Mouse (Mus musculus) limb, embryonic 15.5 days (tissue): ENCODE results near the gene B3galnt1. TPM values are rescaled to one million over a fixed set of nuclear protein-coding genes. Genes with fewer than 3 reads are reported as not detected.

Source experiments
- ATAC-seq: fragments of 200-750 bp; cut with Nextera tagmentation; 2 replicates; pipeline ENCODE4 v1.8.0; 2017; ENCODE audit warnings: low read depth, moderate TSS enrichment; ENCODE audit not compliant: insufficient number of reproducible peaks, low FRiP score, low TSS enrichment
- H3K27ac ChIP-seq: fragments of 300-500 bp; sonication (generic); 2 replicates; pipeline ENCODE4 v1.5.1; 2015; ENCODE audit warnings: moderate library complexity, mild to moderate bottlenecking, inconsistent platforms
- H3K27me3 ChIP-seq: fragments of 300-500 bp; sonication (generic); 2 replicates; pipeline ENCODE4 v1.6.1; 2015; ENCODE audit warnings: inconsistent platforms
- H3K36me3 ChIP-seq: fragments of 300-500 bp; sonication (generic); 2 replicates; pipeline ENCODE4 v1.6.1; 2015; ENCODE audit warnings: inconsistent platforms
- H3K4me1 ChIP-seq: fragments of 300-500 bp; sonication (generic); 2 replicates; pipeline ENCODE4 v1.6.1; 2015; ENCODE audit warnings: inconsistent platforms
- H3K4me2 ChIP-seq: fragments of 300-500 bp; sonication (generic); 2 replicates; pipeline ENCODE4 v1.6.1; 2015; ENCODE audit warnings: mild to moderate bottlenecking, inconsistent platforms
- H3K4me3 ChIP-seq: fragments of 300-500 bp; sonication (generic); 2 replicates; pipeline ENCODE4 v1.5.1; 2015; ENCODE audit warnings: mild to moderate bottlenecking, inconsistent platforms
- H3K9ac ChIP-seq: fragments of 300-500 bp; sonication (generic); 2 replicates; pipeline ENCODE4 v1.6.1; 2015; ENCODE audit warnings: inconsistent platforms
- H3K9me3 ChIP-seq: fragments of 300-500 bp; sonication (generic); 2 replicates; pipeline ENCODE4 v1.6.1; 2016; ENCODE audit warnings: inconsistent platforms
- WGBS: fragments of 180-500 bp; shearing (Covaris S2); methylation state at CpG from one replicate; pipeline ENCODE4 v1.1.7; 2015; 5-methylcytosine and 5-hydroxymethylcytosine counted together
- polyA plus RNA-seq: library from polyadenylated mRNA; unstranded; fragments of >200 nt; fragmentation: Nextera tagmentation; extraction: Ambion mirVana; gene quantifications from 2 replicates; pipeline ENCODE4 v1.2.1, GENCODE M21; 2015

Gene B3galnt1
- polyA plus RNA-seq, 1 experiment from 2014 or later, result 48.5 TPM

DNA sequence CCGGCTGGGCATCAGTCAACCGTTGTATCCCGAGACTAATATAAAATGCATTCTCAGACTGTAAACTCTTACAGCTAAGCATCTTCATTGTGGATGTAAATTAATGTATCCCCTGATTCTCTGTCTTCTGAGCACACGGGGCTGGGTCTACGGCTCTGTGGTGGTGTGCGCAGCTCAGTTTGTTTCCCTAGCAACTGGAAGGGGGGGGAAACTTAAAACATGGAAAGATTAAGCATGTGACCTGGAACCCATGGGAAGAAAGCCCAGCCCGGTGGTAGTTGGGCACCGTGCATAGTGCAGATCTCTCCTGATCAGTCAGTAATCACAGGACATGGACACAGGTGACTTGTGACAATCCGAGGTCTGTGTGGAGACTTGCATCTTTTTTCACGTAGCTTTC lies 63.3 kb downstream of the B3galnt1 start:
- no peak for ATAC-seq
- Histone ChIP-seq H3K9me3 (no peaks in the 10 kb centered on the region), H3K36me3 (no peaks in the 10 kb centered on the region), H3K4me2 (no peak overlapping the region), H3K4me3 (no peak overlapping the region), H3K4me1 (peaks cover 22% of the 10 kb centered on the region), H3K27ac (no peak overlapping the region), H3K9ac (no peak overlapping the region), H3K27me3 (no peaks in the 10 kb centered on the region)
- 84% methylated on average over 10 of the region's 10 CpGs for WGBS

DNA sequence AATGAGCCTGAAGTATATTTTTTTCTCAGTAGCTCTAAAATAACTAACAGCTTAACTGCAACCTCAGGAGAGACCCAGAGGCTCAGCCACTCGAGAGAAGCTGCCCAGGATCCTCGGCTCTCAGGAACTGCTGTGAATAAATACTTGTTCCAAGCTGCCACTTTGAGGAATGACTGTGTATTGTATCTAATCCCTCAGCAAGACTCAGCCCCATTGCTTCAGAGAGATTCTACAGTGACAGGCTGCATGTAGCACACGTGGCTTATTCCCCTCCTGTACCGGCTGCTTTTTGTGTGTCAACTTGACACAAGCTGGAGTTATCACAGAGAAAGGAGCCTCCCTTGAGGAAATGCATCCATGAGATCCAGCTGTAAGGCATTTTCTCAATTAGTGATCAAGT lies 66.1 kb downstream of the B3galnt1 start:
- WGBS, result 69% methylated on average over 4 of the region's 4 CpGs
- ATAC-seq, result no peak
- H3K36me3 ChIP-seq, result no peaks in the 10 kb centered on the region

DNA sequence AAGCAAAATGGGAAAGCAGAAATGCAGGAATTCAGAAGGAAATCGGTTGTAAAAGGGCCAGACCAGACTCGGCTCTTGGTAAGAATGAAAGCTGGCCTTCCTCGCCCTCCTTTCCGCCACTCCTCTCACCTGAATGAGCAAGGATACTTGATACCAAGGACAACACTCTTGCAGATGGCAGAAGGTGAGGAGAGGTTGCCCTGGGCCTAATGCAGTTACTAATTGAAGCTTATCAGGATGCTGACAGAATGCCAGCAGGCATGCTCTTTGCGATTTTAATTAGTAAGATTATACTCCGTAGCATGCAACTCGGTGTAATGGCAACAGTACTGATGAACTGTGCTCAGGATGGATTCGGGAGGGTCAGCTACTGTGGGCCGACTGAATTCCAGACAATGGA lies 67.2 kb downstream of the B3galnt1 start:
- H3K9ac ChIP-seq, result no peak overlapping the region
- 77% methylated on average over 9 of the region's 9 CpGs for WGBS
- no peaks in the 10 kb centered on the region for H3K36me3 ChIP-seq
- no peaks in the 10 kb centered on the region for H3K27me3 ChIP-seq
- no peaks in the 10 kb centered on the region for H3K9me3 ChIP-seq
- no peak for ATAC-seq
- no peak overlapping the region for H3K4me3 ChIP-seq
- peaks cover 10% of the 10 kb centered on the region for H3K4me1 ChIP-seq
- H3K4me2 ChIP-seq, result no peak overlapping the region
- H3K27ac ChIP-seq, result no peak overlapping the region

More for the DNA sequence above, 66.1 kb downstream of the B3galnt1 start:
- H3K4me2 ChIP-seq, result no peak overlapping the region
- no peaks in the 10 kb centered on the region for H3K27me3 ChIP-seq
- no peak overlapping the region for H3K9ac ChIP-seq
- H3K4me3 ChIP-seq, result no peak overlapping the region
- peaks cover 19% of the 10 kb centered on the region for H3K4me1 ChIP-seq
- no peaks in the 10 kb centered on the region for H3K9me3 ChIP-seq
- H3K27ac ChIP-seq, result no peak overlapping the region

DNA sequence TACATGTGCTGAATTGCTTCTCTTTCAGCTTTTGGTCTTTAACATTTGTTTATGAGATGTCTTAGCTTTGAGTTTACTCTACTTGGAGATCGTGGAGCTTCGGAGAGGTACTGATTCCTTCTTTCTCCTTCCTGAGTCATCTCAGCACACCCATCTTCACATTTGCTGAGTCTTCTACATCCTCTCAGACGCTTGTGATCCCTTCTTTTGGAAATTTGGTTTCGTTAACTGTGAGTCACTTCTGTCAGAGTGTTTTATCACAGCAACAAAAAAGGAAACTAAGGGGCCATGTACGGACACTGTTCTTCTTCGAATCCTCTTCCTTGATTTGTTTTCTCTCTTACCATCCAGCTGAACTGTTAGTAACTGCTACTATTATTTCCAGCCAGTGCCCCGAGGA lies 69.2 kb downstream of the B3galnt1 start:
- Histone ChIP-seq H3K4me3 (no peak overlapping the region), H3K9ac (no peak overlapping the region), H3K4me1 (peaks cover 6% of the 10 kb centered on the region; the same call in 1 of the 2 replicates), H3K27ac (no peak overlapping the region), H3K27me3 (no peaks in the 10 kb centered on the region), H3K4me2 (no peak overlapping the region), H3K36me3 (no peaks in the 10 kb centered on the region), H3K9me3 (no peaks in the 10 kb centered on the region)
- ATAC-seq, result no peak
- 72% methylated on average over 7 of the region's 7 CpGs for WGBS

DNA sequence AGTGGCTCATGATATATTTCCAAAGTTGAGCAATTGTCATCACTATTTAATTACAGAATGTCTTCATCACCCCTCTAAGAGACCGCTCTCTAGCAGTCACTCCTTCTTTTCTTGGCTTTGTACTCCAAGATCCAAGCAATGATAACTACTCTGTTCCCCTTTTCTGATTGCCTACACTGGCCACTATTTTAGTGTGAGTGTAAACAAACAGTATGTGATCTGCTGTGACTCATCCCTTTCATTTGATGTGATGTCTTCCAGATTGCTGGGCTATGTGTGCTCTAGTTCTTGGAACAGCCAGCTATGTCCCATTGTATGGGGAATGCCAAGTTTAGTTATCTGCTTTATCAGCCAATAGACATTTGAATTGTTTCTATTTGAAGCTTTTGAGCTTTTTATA lies 71.4 kb downstream of the B3galnt1 start:
- 66% methylated on average over 1 of the region's 1 CpGs for WGBS

DNA sequence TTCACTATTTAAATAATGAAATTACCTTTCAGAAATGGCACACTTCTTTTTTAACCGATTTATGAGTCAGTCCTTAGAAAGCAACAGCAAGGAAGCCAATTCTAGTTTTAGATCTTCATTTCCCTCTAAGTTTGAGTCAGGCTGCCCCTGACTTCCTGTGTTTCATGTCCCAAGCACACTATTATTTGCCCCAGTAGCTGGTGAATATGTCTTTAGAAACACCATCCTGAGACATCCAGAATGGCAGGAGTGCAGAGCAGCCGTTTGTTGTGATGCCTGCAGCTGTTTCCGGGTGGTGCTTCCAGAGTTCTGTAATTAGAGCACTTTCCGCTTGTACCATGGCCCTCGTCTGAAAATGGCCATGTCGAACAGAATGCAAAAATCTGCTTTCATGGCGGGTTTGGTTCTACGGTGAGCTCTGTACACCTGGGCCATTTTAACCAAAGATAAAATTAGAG lies 73.7 kb downstream of the B3galnt1 start:
- Histone ChIP-seq H3K27ac (peak overlapping the region; percentile 59; the same call in 1 of the 2 replicates), H3K9ac (no peak overlapping the region), H3K27me3 (no peaks in the 10 kb centered on the region), H3K4me2 (no peak overlapping the region), H3K36me3 (no peaks in the 10 kb centered on the region), H3K9me3 (no peaks in the 10 kb centered on the region), H3K4me1 (peaks cover 15% of the 10 kb centered on the region), H3K4me3 (no peak overlapping the region)
- ATAC-seq, result no peak
- WGBS, result 36% methylated on average over 8 of the region's 8 CpGs

More for the DNA sequence above, 71.4 kb downstream of the B3galnt1 start:
- Histone ChIP-seq H3K36me3 (no peaks in the 10 kb centered on the region), H3K4me3 (no peak overlapping the region), H3K27me3 (no peaks in the 10 kb centered on the region), H3K27ac (no peak overlapping the region), H3K9me3 (no peaks in the 10 kb centered on the region), H3K4me2 (no peak overlapping the region), H3K9ac (no peak overlapping the region), H3K4me1 (peaks cover 9% of the 10 kb centered on the region; the same call in 1 of the 2 replicates)
- ATAC-seq, result no peak

- peak overlapping the region; percentile 59; the same call in 1 of the 2 replicates for H3K27ac ChIP-seq
- 50% methylated on average over 8 of the region's 8 CpGs for WGBS
- no peak overlapping the region for H3K4me2 ChIP-seq
- H3K4me1 ChIP-seq, result peaks cover 21% of the 10 kb centered on the region
- ATAC-seq, result no peak
- H3K9ac ChIP-seq, result no peak overlapping the region
- H3K9me3 ChIP-seq, result no peaks in the 10 kb centered on the region
- H3K36me3 ChIP-seq, result no peaks in the 10 kb centered on the region
- no peak overlapping the region for H3K4me3 ChIP-seq
- no peaks in the 10 kb centered on the region for H3K27me3 ChIP-seq
Observed at GRCm38 (mm10) chr3:69524356-69525071, 74.2 kb downstream of the B3galnt1 start.

Other genes starting within 250 kb of the B3galnt1 start
- gene Nmd3, start 123.0 kb upstream of the B3galnt1 start, polyA plus RNA-seq, result 124 and 129 TPM in 2 replicates